Mouse (Mus musculus): ENCODE measurements around the gene Hba-x. TPM values are rescaled to one million over a fixed set of nuclear protein-coding genes. Genes with fewer than 3 reads are reported as not detected.

The Hba-x gene
- polyA plus RNA-seq (2012; rRNA removed; ENCODE audit: low replicate concordance) = not detected in 2 replicates

DNA sequence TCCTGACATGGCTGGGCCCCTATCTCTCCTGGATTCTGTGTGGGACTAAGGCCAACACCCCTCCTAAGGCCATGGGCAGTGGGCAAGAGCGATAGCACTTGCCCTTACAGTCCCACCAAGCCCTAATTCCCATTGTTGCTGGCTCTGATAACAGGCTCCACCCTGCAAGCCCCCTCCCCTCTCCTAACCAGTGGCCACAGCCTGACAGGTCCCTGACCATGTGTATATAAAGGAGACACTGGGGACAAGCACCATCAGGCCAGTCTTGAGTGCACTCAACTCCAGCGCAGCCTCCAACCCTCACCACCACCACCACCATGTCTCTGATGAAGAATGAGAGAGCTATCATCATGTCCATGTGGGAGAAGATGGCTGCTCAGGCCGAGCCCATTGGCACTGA lies at the start of gene Hba-x:
Gene Hba-x, plus strand, starts transcription at position 54 of the 400 bp plus-strand sequence.

DNA sequence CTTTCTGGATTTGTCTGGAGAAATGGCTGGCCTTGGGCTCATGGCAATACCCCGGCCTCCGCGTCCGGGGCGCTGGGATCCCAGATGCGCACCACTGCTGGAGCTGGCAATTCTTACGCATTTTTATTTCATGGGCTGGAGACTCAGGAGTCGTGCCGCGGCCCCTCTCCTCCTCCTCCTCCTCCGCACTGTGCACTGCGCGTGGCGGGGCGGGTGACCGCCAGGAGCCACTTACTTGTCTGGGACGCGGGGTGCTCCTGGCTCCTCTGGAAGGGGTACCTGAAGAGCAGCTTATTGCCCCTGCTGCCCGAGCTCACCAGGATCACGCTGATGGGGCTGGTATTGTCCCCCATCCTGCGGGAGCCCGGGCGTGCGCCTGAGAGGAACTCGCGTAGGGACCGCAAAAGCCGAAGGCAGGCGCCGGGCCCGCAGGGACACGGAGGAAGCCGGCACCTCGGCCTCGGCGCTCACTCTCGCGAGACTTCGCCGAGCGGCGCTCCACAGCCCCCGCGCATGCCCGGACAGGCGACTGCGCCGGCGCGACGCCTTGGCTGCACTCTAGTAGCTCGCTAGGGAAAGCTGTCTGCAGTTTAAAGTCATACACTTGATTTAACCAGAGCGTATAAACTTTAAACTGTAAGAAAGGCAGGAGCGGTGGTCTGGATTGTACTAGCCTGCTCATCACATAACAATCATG lies 8.9 kb upstream of the Hba-x start, which contains the start of gene Nprl3:
Gene Nprl3, minus strand, starts transcription at position 520 of the 697 bp plus-strand sequence.

DNA sequence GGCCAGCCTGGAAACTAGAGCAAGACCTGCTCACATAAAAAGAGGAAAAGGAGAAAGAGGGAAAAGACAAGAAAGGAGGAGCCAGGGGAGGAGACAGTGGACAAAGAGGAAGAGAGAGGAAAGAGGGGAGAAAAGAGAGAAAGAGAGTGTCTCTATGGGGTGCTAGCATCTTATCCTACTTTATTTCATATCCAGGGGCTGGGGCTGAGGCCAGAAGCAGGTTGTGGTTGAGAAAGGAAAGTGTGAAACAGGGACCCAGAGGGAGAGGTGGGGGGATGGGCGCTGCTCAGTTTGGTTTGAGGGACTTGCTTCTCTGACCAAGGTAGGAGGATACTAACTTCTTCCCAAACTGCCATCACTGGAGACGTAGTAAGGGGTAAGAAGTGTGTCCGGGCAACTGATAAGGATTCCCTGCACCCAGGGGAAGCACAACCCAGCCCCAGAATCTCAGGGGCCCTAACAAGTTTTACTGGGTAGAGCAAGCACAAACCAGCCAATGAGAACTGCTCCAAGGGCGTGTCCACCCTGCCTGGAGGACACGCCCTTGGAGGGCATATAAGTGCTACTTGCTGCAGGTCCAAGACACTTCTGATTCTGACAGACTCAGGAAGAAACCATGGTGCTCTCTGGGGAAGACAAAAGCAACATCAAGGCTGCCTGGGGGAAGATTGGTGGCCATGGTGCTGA lies 7.0 kb downstream of the Hba-x start, which contains the start of gene Hba-a1:
Gene Hba-a1, plus strand, starts transcription at position 421 of the 687 bp plus-strand sequence.

DNA sequence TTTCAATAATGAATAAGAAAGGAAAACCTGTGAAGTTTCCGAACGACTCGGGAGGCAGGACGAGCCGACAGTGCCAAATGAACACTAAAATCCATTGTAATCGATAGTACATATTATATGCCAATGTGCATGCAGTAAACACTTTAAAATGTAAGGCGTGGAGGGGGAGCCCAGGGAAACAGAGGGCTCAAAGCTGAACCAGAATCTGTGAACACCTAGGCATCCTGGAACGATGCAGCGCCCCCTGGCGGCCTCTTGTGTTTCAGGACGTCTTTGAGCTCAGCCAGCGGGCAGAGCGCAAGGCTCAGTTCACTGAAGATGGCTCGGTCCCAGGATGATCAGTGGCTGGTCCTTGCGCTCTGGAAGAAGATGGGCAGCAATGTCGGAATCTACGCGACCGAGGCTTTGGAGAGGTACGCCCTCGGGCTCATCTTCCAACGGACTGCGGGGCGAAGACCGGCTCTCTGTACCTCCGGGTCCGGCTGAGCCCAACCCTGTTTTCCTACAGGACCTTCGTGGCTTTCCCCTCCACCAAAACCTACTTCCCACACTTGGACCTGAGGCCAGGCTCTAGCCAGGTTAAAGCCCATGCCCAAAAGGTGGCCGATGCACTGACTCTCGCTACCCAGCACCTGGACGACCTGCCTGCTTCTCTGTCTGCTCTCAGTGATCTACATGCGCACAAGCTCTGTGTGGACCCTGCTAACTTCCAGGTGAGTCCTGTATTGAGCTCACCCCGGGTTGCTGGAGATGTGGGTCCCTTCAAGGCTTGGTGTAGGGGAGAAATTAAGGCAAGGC lies 10.7 kb downstream of the Hba-x start, which contains the start of gene Hbq1b:
Gene Hbq1b, plus strand, starts transcription at position 271 of the 798 bp plus-strand sequence.

DNA sequence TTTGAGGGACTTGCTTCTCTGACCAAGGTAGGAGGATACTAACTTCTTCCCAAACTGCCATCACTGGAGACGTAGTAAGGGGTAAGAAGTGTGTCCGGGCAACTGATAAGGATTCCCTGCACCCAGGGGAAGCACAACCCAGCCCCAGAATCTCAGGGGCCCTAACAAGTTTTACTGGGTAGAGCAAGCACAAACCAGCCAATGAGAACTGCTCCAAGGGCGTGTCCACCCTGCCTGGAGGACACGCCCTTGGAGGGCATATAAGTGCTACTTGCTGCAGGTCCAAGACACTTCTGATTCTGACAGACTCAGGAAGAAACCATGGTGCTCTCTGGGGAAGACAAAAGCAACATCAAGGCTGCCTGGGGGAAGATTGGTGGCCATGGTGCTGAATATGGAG lies 20.0 kb downstream of the Hba-x start, which contains the start of gene Hba-a2:
Gene Hba-a2, plus strand, starts transcription at position 287 of the 400 bp plus-strand sequence.

DNA sequence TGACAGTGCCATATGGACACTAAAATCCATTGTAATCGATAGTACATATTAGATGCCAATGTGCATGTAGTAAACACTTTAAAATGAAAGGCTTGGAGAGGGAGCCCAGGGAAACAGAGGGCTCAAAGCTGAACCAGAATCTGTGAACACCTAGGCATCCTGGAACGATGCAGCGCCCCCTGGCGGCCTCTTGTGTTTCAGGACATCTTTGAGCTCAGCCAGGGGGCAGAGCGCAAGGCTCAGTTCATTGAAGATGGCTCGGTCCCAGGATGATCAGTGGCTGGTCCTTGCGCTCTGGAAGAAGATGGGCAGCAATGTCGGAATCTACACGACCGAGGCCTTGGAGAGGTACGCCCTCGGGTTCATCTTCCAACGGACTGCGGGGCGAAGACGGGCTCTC lies 23.7 kb downstream of the Hba-x start, which contains the start of gene Hbq1a:
Gene Hbq1a, plus strand, starts transcription at position 205 of the 400 bp plus-strand sequence.

Other genes with a start within 250 kb of the Hba-x start
- gene Il9r, start 76.1 kb upstream of the Hba-x start, polyA plus RNA-seq (2012; rRNA removed; ENCODE audit: low replicate concordance) = 0.57 and 0.71 TPM in 2 replicates
- 12.3 and 15.8 TPM in 2 replicates for gene Snrnp25, start 71.0 kb upstream of the Hba-x start, polyA plus RNA-seq (2012; rRNA removed; ENCODE audit: low replicate concordance)
- 50.3 and 79.0 TPM in 2 replicates for gene Rhbdf1, start 54.1 kb upstream of the Hba-x start, polyA plus RNA-seq (2012; rRNA removed; ENCODE audit: low replicate concordance)
- 7.1 and 7.6 TPM in 2 replicates for gene Mpg, start 49.9 kb upstream of the Hba-x start, polyA plus RNA-seq (2012; rRNA removed; ENCODE audit: low replicate concordance)
- 40.1 and 54.2 TPM in 2 replicates for gene Nprl3, start 8.7 kb upstream of the Hba-x start, polyA plus RNA-seq (2012; rRNA removed; ENCODE audit: low replicate concordance)
- gene Hba-a1, start 7.1 kb downstream of the Hba-x start, polyA plus RNA-seq (2012; rRNA removed; ENCODE audit: low replicate concordance) = 672 and 2,221 TPM in 2 replicates
- gene Hbq1b, start 10.6 kb downstream of the Hba-x start, polyA plus RNA-seq (2012; rRNA removed; ENCODE audit: low replicate concordance) = not detected in 2 replicates
- 448 and 2,655 TPM in 2 replicates for gene Hba-a2, start 20.1 kb downstream of the Hba-x start, polyA plus RNA-seq (2012; rRNA removed; ENCODE audit: low replicate concordance)
- gene Hbq1a, start 23.7 kb downstream of the Hba-x start, polyA plus RNA-seq (2012; rRNA removed; ENCODE audit: low replicate concordance) = 0.28 TPM in 1 of 2 replicates, not detected in the other
- gene Sh3pxd2b, start 71.4 kb downstream of the Hba-x start, polyA plus RNA-seq (2012; rRNA removed; ENCODE audit: low replicate concordance) = 1.2 and 2.0 TPM in 2 replicates
- gene Ubtd2, start 179.0 kb downstream of the Hba-x start, polyA plus RNA-seq (2012; rRNA removed; ENCODE audit: low replicate concordance) = 0.84 and 0.90 TPM in 2 replicates

Data from duodenum, adult 2 months (tissue).